Mouse (Mus musculus): Measurements from ENCODE around the gene Kcnh1. TPM values are rescaled to one million over a fixed set of nuclear protein-coding genes. Genes with fewer than 3 reads are reported as not detected.

The Kcnh1 gene
- polyA plus RNA-seq, 1 experiment from 2014 or later: 1.5 TPM

- Histone ChIP-seq H3K4me1 (replicated peaks) (no peaks in the 10 kb centered on the region), H3K9me3 (no peaks in the 10 kb centered on the region), H3K4me3 (replicated peaks) (no peak overlapping the region), H3K4me2 (replicated peaks) (no peak overlapping the region), H3K36me3 (no peaks in the 10 kb centered on the region), H3K9ac (replicated peaks) (no peak overlapping the region), H3K27me3 (no peaks in the 10 kb centered on the region), H3K27ac (no peak overlapping the region)
- WGBS: 92% methylated on average over 9 of the region's 9 CpGs
- no peak for ATAC-seq
Observed at GRCm38 (mm10) chr1:192269911-192270310, 79.3 kb downstream of the Kcnh1 start.

- no peak overlapping the region for H3K4me2 ChIP-seq (replicated peaks)
- H3K9me3 ChIP-seq: no peaks in the 10 kb centered on the region
- 29% methylated on average over 5 of the region's 5 CpGs for WGBS
- H3K4me3 ChIP-seq (replicated peaks): no peak overlapping the region
- H3K36me3 ChIP-seq: no peaks in the 10 kb centered on the region
- H3K27me3 ChIP-seq: no peaks in the 10 kb centered on the region
- no peak overlapping the region for H3K9ac ChIP-seq (replicated peaks)
- ATAC-seq: no peak
- H3K27ac ChIP-seq: no peak overlapping the region
- peaks cover 11% of the 10 kb centered on the region; the same call in 1 of the 2 replicates for H3K4me1 ChIP-seq (replicated peaks)
Observed at GRCm38 (mm10) chr1:192277801-192278385, 87.3 kb downstream of the Kcnh1 start.

- WGBS: 86% methylated on average over 3 of the region's 3 CpGs
- Histone ChIP-seq H3K36me3 (no peaks in the 10 kb centered on the region), H3K4me3 (replicated peaks) (no peak overlapping the region), H3K9ac (replicated peaks) (no peak overlapping the region), H3K27me3 (no peaks in the 10 kb centered on the region), H3K27ac (no peak overlapping the region), H3K4me1 (replicated peaks) (no peaks in the 10 kb centered on the region), H3K4me2 (replicated peaks) (no peak overlapping the region), H3K9me3 (no peaks in the 10 kb centered on the region)
- no peak for ATAC-seq
Observed at GRCm38 (mm10) chr1:192284340-192284739, 93.8 kb downstream of the Kcnh1 start.

- no peaks in the 10 kb centered on the region for H3K9me3 ChIP-seq
- no peak overlapping the region for H3K4me3 ChIP-seq (replicated peaks)
- H3K36me3 ChIP-seq: no peaks in the 10 kb centered on the region
- 88% methylated on average over 3 of the region's 3 CpGs for WGBS
- H3K9ac ChIP-seq (replicated peaks): no peak overlapping the region
- no peaks in the 10 kb centered on the region for H3K27me3 ChIP-seq
- no peak overlapping the region for H3K27ac ChIP-seq
- no peak for ATAC-seq
- no peaks in the 10 kb centered on the region for H3K4me1 ChIP-seq (replicated peaks)
- H3K4me2 ChIP-seq (replicated peaks): no peak overlapping the region
Observed at GRCm38 (mm10) chr1:192284950-192285349, 94.4 kb downstream of the Kcnh1 start.

GRCm38 (mm10) chr1:192288456-192288855 is 97.9 kb downstream of the Kcnh1 start:
- Histone ChIP-seq H3K36me3 (no peaks in the 10 kb centered on the region), H3K4me3 (replicated peaks) (no peak overlapping the region), H3K27ac (no peak overlapping the region), H3K9me3 (no peaks in the 10 kb centered on the region), H3K4me2 (replicated peaks) (no peak overlapping the region), H3K27me3 (no peaks in the 10 kb centered on the region), H3K9ac (replicated peaks) (no peak overlapping the region), H3K4me1 (replicated peaks) (no peaks in the 10 kb centered on the region)
- ATAC-seq: no peak
- WGBS: 89% methylated on average over 8 of the region's 8 CpGs

- H3K9me3 ChIP-seq: no peaks in the 10 kb centered on the region
- no peak overlapping the region for H3K27ac ChIP-seq
- H3K9ac ChIP-seq (replicated peaks): no peak overlapping the region
- no peaks in the 10 kb centered on the region for H3K4me1 ChIP-seq (replicated peaks)
- H3K4me2 ChIP-seq (replicated peaks): no peak overlapping the region
- H3K27me3 ChIP-seq: no peaks in the 10 kb centered on the region
- H3K36me3 ChIP-seq: no peaks in the 10 kb centered on the region
- 66% methylated on average over 3 of the region's 3 CpGs for WGBS
- no peak overlapping the region for H3K4me3 ChIP-seq (replicated peaks)
- no peak for ATAC-seq
Observed at GRCm38 (mm10) chr1:192291286-192291685, 100.7 kb downstream of the Kcnh1 start.

GRCm38 (mm10) chr1:192293391-192293790 is 102.8 kb downstream of the Kcnh1 start:
- 71% methylated on average over 4 of the region's 4 CpGs for WGBS
- ATAC-seq: no peak
- Histone ChIP-seq H3K27ac (no peak overlapping the region), H3K27me3 (no peaks in the 10 kb centered on the region), H3K4me2 (replicated peaks) (no peak overlapping the region), H3K9me3 (no peaks in the 10 kb centered on the region), H3K4me1 (replicated peaks) (no peaks in the 10 kb centered on the region), H3K9ac (replicated peaks) (no peak overlapping the region), H3K4me3 (replicated peaks) (no peak overlapping the region), H3K36me3 (no peaks in the 10 kb centered on the region)

GRCm38 (mm10) chr1:192293921-192294320 is 103.3 kb downstream of the Kcnh1 start:
- no peak overlapping the region for H3K4me2 ChIP-seq (replicated peaks)
- no peaks in the 10 kb centered on the region for H3K27me3 ChIP-seq
- H3K36me3 ChIP-seq: no peaks in the 10 kb centered on the region
- no peak overlapping the region for H3K9ac ChIP-seq (replicated peaks)
- H3K4me3 ChIP-seq (replicated peaks): no peak overlapping the region
- H3K27ac ChIP-seq: no peak overlapping the region
- no peaks in the 10 kb centered on the region for H3K4me1 ChIP-seq (replicated peaks)
- WGBS: 89% methylated on average over 3 of the region's 3 CpGs
- H3K9me3 ChIP-seq: no peaks in the 10 kb centered on the region
- ATAC-seq: no peak

- Histone ChIP-seq H3K27me3 (no peaks in the 10 kb centered on the region), H3K36me3 (no peaks in the 10 kb centered on the region), H3K27ac (no peak overlapping the region), H3K4me3 (replicated peaks) (no peak overlapping the region), H3K9ac (replicated peaks) (no peak overlapping the region), H3K9me3 (no peaks in the 10 kb centered on the region), H3K4me1 (replicated peaks) (no peaks in the 10 kb centered on the region), H3K4me2 (replicated peaks) (no peak overlapping the region)
- no peak for ATAC-seq
- WGBS: 86% methylated on average over 11 of the region's 11 CpGs
Observed at GRCm38 (mm10) chr1:192295243-192295860, 104.8 kb downstream of the Kcnh1 start.

GRCm38 (mm10) chr1:192295902-192296301 is 105.3 kb downstream of the Kcnh1 start:
- Histone ChIP-seq H3K4me1 (replicated peaks) (no peaks in the 10 kb centered on the region), H3K9me3 (no peaks in the 10 kb centered on the region), H3K27me3 (no peaks in the 10 kb centered on the region), H3K4me2 (replicated peaks) (no peak overlapping the region), H3K4me3 (replicated peaks) (no peak overlapping the region), H3K27ac (no peak overlapping the region), H3K36me3 (no peaks in the 10 kb centered on the region), H3K9ac (replicated peaks) (no peak overlapping the region)
- ATAC-seq: no peak

- Histone ChIP-seq H3K9ac (replicated peaks) (no peak overlapping the region), H3K9me3 (no peaks in the 10 kb centered on the region), H3K27me3 (no peaks in the 10 kb centered on the region), H3K4me1 (replicated peaks) (no peaks in the 10 kb centered on the region), H3K36me3 (no peaks in the 10 kb centered on the region), H3K4me3 (replicated peaks) (no peak overlapping the region), H3K27ac (no peak overlapping the region), H3K4me2 (replicated peaks) (no peak overlapping the region)
- 71% methylated on average over 5 of the region's 5 CpGs for WGBS
- ATAC-seq: no peak
Observed at GRCm38 (mm10) chr1:192297481-192298128, 107.0 kb downstream of the Kcnh1 start.

- Histone ChIP-seq H3K9me3 (no peaks in the 10 kb centered on the region), H3K4me3 (replicated peaks) (no peak overlapping the region), H3K27me3 (no peaks in the 10 kb centered on the region), H3K4me1 (replicated peaks) (no peaks in the 10 kb centered on the region), H3K27ac (no peak overlapping the region), H3K4me2 (replicated peaks) (no peak overlapping the region), H3K36me3 (no peaks in the 10 kb centered on the region), H3K9ac (replicated peaks) (no peak overlapping the region)
- WGBS: 83% methylated on average over 7 of the region's 7 CpGs
- ATAC-seq: no peak
Observed at GRCm38 (mm10) chr1:192300417-192300816, 109.8 kb downstream of the Kcnh1 start.
